Mouse (Mus musculus) spleen, adult 2 months (tissue): ENCODE data around the gene Erich6b.

ENCODE experiments used
- CTCF ChIP-seq: fragments of 200-500 bp; IDR thresholded peaks from 2 replicates; pipeline ENCODE4 v1.5.1; 2011; ENCODE audit warnings: mild to moderate bottlenecking, inconsistent platforms; ENCODE audit not compliant: insufficient read depth, insufficient read length, insufficient replicate concordance; ENCODE audit errors: extremely low read depth
- POLR2A ChIP-seq: fragments of 200-500 bp; IDR thresholded peaks from 2 replicates; pipeline ENCODE4 v1.6.1; 2011; ENCODE audit warnings: low read depth, low read length, inconsistent platforms

DNA sequence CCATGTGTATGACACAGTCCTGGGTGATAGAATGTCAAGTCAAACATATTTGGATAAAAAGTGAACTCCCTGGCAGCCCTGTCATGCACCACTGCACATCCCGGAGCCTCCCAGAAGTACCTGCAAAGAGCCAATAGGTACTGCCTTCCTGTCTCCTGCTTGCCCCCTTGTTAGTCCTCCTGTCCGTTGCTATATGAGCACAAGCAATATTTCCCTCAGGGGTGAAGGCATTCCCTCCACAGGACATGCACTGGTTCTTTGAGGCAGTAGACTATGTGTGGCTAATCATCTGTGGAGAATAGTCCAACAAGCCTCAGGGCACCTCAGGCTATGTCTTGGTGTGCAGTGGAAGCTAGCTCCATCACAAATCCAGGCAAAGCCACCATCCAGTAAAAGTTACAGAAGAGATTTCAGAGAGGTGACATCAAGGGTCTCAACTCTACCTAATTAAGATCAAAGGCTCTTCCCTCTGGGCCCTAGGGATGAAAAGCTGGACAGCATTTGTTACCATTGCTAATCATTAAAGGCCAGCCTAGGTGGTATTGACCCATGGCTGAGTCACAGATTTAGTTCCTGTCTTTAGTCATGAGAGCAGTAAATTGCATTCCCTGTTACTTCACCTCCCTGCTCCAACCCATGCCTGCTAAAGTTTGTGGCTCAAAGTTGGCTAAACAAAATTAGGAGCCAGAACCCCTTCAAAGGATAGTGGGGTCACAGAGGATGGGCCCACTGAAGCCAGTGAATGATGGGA is 23.5 kb downstream of the Erich6b start:
- TF ChIP-seq CTCF: no peak
- TF ChIP-seq POLR2A: no peak
